Mouse (Mus musculus) kidney, embryonic 15.5 days (tissue): Measurements from ENCODE around the gene Bbof1. TPM values are rescaled to one million over a fixed set of nuclear protein-coding genes. Genes with fewer than 3 reads are reported as not detected.

Experiments used
- ATAC-seq: fragments of 200-750 bp; cut with Nextera tagmentation; replicated peaks from 2 replicates; pipeline ENCODE4 v1.8.0; 2017; ENCODE audit warnings: moderate TSS enrichment; ENCODE audit not compliant: low FRiP score
- H3K27ac ChIP-seq: fragments of 300-500 bp; sonication (generic); 2 replicates; pipeline ENCODE4 v1.5.1; 2015; ENCODE audit warnings: mild to moderate bottlenecking, inconsistent platforms
- H3K27me3 ChIP-seq: fragments of 300-500 bp; sonication (generic); 2 replicates; pipeline ENCODE4 v1.6.1; 2015; ENCODE audit warnings: inconsistent platforms
- H3K36me3 ChIP-seq: fragments of 300-500 bp; sonication (generic); 2 replicates; pipeline ENCODE4 v1.6.1; 2015; ENCODE audit warnings: inconsistent platforms
- H3K4me1 ChIP-seq: fragments of 300-500 bp; sonication (generic); 2 replicates; pipeline ENCODE4 v1.6.1; 2015; ENCODE audit warnings: inconsistent platforms
- H3K4me2 ChIP-seq: fragments of 300-500 bp; sonication (generic); 2 replicates; pipeline ENCODE4 v1.6.1; 2015; ENCODE audit warnings: moderate library complexity, mild to moderate bottlenecking, inconsistent platforms
- H3K4me3 ChIP-seq: fragments of 300-500 bp; sonication (generic); replicated peaks from 2 replicates; pipeline ENCODE4 v1.5.1; 2015; ENCODE audit warnings: mild to moderate bottlenecking, inconsistent platforms
- H3K9ac ChIP-seq: fragments of 300-500 bp; sonication (generic); 2 replicates; pipeline ENCODE4 v1.6.1; 2015; ENCODE audit warnings: mild to moderate bottlenecking, inconsistent platforms
- H3K9me3 ChIP-seq: fragments of 300-500 bp; sonication (generic); replicated peaks from 2 replicates; pipeline ENCODE4 v1.6.1; 2016; ENCODE audit warnings: inconsistent platforms
- WGBS: fragments of 180-500 bp; shearing (Covaris S2); methylation state at CpG from one replicate; pipeline ENCODE4 v1.1.7; 2015; ENCODE audit warnings: mixed read lengths; 5-methylcytosine and 5-hydroxymethylcytosine counted together
- polyA plus RNA-seq: library from polyadenylated mRNA; unstranded; fragments of >200 nt; fragmentation: Nextera tagmentation; extraction: Ambion mirVana; gene quantifications from 2 replicates; pipeline ENCODE4 v1.2.1, GENCODE M21; 2015

Gene Bbof1
- polyA plus RNA-seq, 1 experiment from 2014 or later: 1.7 TPM

- ATAC-seq: peak; percentile 52; the same call in 1 of the 2 replicates
- Histone ChIP-seq H3K4me3 (no peak overlapping the region), H3K27ac (no peak overlapping the region), H3K36me3 (peaks cover 16% of the 10 kb centered on the region; the same call in 1 of the 2 replicates), H3K27me3 (no peaks in the 10 kb centered on the region), H3K4me2 (no peak overlapping the region), H3K9ac (no peak overlapping the region), H3K4me1 (peaks cover 12% of the 10 kb centered on the region), H3K9me3 (no peaks in the 10 kb centered on the region)
- 40% methylated on average over 14 of the region's 14 CpGs for WGBS
These were observed 74.1 kb downstream of the Bbof1 start for GRCm38 (mm10) chr12:84482778-84483585.

- peaks cover 4% of the 10 kb centered on the region; the same call in 1 of the 2 replicates for H3K36me3 ChIP-seq
- H3K9ac ChIP-seq: no peak overlapping the region
- H3K4me1 ChIP-seq: peaks cover 12% of the 10 kb centered on the region
- no peak overlapping the region for H3K4me3 ChIP-seq
- H3K4me2 ChIP-seq: no peak overlapping the region
- ATAC-seq: 0 out of 2 replicates have a peak, but pooled peaks have one; percentile 15
- WGBS: 15% methylated on average over 8 of the region's 8 CpGs
- no peaks in the 10 kb centered on the region for H3K27me3 ChIP-seq
- H3K9me3 ChIP-seq: no peaks in the 10 kb centered on the region
- no peak overlapping the region for H3K27ac ChIP-seq
These were observed 78.6 kb downstream of the Bbof1 start for GRCm38 (mm10) chr12:84487324-84488056.

Other genes with a start within 250 kb of the Bbof1 start
- gene Elmsan1, start 190.2 kb upstream of the Bbof1 start, polyA plus RNA-seq: 8.7 and 10.8 TPM in 2 replicates
- 25.4 and 26.7 TPM in 2 replicates for gene Ptgr2, start 123.8 kb upstream of the Bbof1 start, polyA plus RNA-seq
- 77.8 and 79.4 TPM in 2 replicates for gene Zfp410, start 92.2 kb upstream of the Bbof1 start, polyA plus RNA-seq
- 50.2 and 53.3 TPM in 2 replicates for gene Coq6, start 47.4 kb upstream of the Bbof1 start, polyA plus RNA-seq
- gene Fam161b, start 47.2 kb upstream of the Bbof1 start, polyA plus RNA-seq: 3.7 and 4.2 TPM in 2 replicates
- gene Entpd5, start within 50 bp of the Bbof1 start, polyA plus RNA-seq: 36.8 and 38.0 TPM in 2 replicates
- 23.8 and 24.8 TPM in 2 replicates for gene Rnf113a2, start 8.1 kb downstream of the Bbof1 start, polyA plus RNA-seq
- 60.7 and 62.8 TPM in 2 replicates for gene Aldh6a1, start 41.9 kb downstream of the Bbof1 start, polyA plus RNA-seq
- gene Lin52, start 42.4 kb downstream of the Bbof1 start, polyA plus RNA-seq: 23.2 and 23.4 TPM in 2 replicates
- not detected in 2 replicates for gene Vsx2, start 160.7 kb downstream of the Bbof1 start, polyA plus RNA-seq
- gene Abcd4, start 208.3 kb downstream of the Bbof1 start, polyA plus RNA-seq: 17.1 and 19.9 TPM in 2 replicates
- not detected in 2 replicates for gene Vrtn, start 231.9 kb downstream of the Bbof1 start, polyA plus RNA-seq